ENCODE assay signal across 23 mouse cellular contexts in genomic region chr9:27276282-27276839, GRCm38 (mm10). TPM values are rescaled to one million over a fixed set of nuclear protein-coding genes. Genes with fewer than 3 reads are reported as not detected.
DNase-seq lines count a peak whose midpoint lies in the region; ATAC-seq and TF ChIP-seq lines count a peak whose summit lies in the region.
"Had no signal": no experiment of that assay in that cellular context is flagged by ENCODE, and none has a peak within 500 bp of the region (broad histone marks: within the 10 kb centered on the region; RNA-seq: fewer than 3 reads in every experiment).

No protein-coding gene starts in this region.

- no peak overlapping the region for H3K27ac ChIP-seq in hindbrain, embryonic 15.5 days (replicated peaks)
- H3K27ac ChIP-seq in hindbrain, postnatal 0 days: no peak overlapping the region
- H3K27ac ChIP-seq in neural tube, embryonic 14.5 days (ENCODE audit: low read depth, low read length): no peak overlapping the region
- H3K27ac ChIP-seq: embryonic facial prominence, embryonic 13.5 days; embryonic facial prominence, embryonic 15.5 days; forebrain, embryonic 10.5 days; forebrain, embryonic 12.5 days had no signal

- no peak for TF ChIP-seq CTCF in hindbrain, postnatal 0 days (IDR thresholded peaks at IDR 0.05; ENCODE audit: low read depth)

- H3K4me3 ChIP-seq in hindbrain, embryonic 15.5 days: no peak overlapping the region
- no peak overlapping the region for H3K4me3 ChIP-seq in hindbrain, postnatal 0 days (ENCODE audit: low read length)
- H3K4me3 ChIP-seq in neural tube, embryonic 14.5 days (ENCODE audit: low read depth, low read length): no peak overlapping the region
- H3K4me3 ChIP-seq: embryonic facial prominence, embryonic 13.5 days; embryonic facial prominence, embryonic 15.5 days; erythroblast, embryonic 14.5 days; forebrain, embryonic 10.5 days; forebrain, embryonic 12.5 days had no signal

- ATAC-seq in hindbrain, embryonic 15.5 days (ENCODE audit: low FRiP score, low read depth): peak; percentile 71; the same call in 1 of the 2 replicates
- ATAC-seq in hindbrain, postnatal 0 days: no peak
- ATAC-seq in neural tube, embryonic 14.5 days (ENCODE audit: low read depth): peak; percentile 61; the same call in 1 of the 2 replicates
- ATAC-seq: forebrain, embryonic 14.5 days; forebrain, embryonic 16.5 days had no signal

- H3K9ac ChIP-seq in hindbrain, embryonic 15.5 days: no peak overlapping the region
- no peak overlapping the region for H3K9ac ChIP-seq in hindbrain, postnatal 0 days (replicated peaks; ENCODE audit: low read length)
- no peak overlapping the region for H3K9ac ChIP-seq in neural tube, embryonic 14.5 days (replicated peaks; ENCODE audit: low read depth, low read length)
- H3K9ac ChIP-seq: embryonic facial prominence, embryonic 13.5 days; embryonic facial prominence, embryonic 15.5 days; forebrain, embryonic 12.5 days had no signal

- no peaks in the 10 kb centered on the region for H3K36me3 ChIP-seq in hindbrain, embryonic 15.5 days
- H3K36me3 ChIP-seq in hindbrain, postnatal 0 days (ENCODE audit: insufficient read depth, low read length): no peaks in the 10 kb centered on the region
- no peaks in the 10 kb centered on the region for H3K36me3 ChIP-seq in neural tube, embryonic 14.5 days (ENCODE audit: control insufficient read depth, insufficient read depth, low read length)
- H3K36me3 ChIP-seq: embryonic facial prominence, embryonic 13.5 days; embryonic facial prominence, embryonic 15.5 days; forebrain, embryonic 10.5 days; forebrain, embryonic 12.5 days had no signal

- 0 out of 2 replicates have a peak, but pooled peaks cover under 1% of the 10 kb centered on the region for H3K27me3 ChIP-seq in hindbrain, embryonic 15.5 days
- H3K27me3 ChIP-seq in hindbrain, postnatal 0 days (ENCODE audit: insufficient read depth, low read length): no peaks in the 10 kb centered on the region
- no peaks in the 10 kb centered on the region for H3K27me3 ChIP-seq in neural tube, embryonic 14.5 days (ENCODE audit: control insufficient read depth, insufficient read depth, low read length)
- H3K27me3 ChIP-seq: embryonic facial prominence, embryonic 13.5 days; embryonic facial prominence, embryonic 15.5 days; forebrain, embryonic 12.5 days had no signal

- no peak for DNase-seq in hindbrain, postnatal 0 days (ENCODE audit: low spot score)
- DNase-seq in neural tube, embryonic 10.5 days (ENCODE audit: extremely low spot score, low spot score): no peak
- no peak for DNase-seq in spleen, adult 12 weeks (ENCODE audit: low spot score)
- DNase-seq: adrenal gland, adult 2 months; adrenal gland, postnatal 10 days; adrenal gland, postnatal 25 days; cerebellum, adult 11 months; cerebellum, adult 18-20 months; cerebellum, adult 8-10 months; cerebellum, adult 9-11 months; cerebellum, postnatal 14 days; cerebellum, postnatal 36 days; embryo, embryonic 11 days had no signal

- WGBS in hindbrain, embryonic 15.5 days: 69% methylated on average over 8 of the region's 8 CpGs
- WGBS in hindbrain, postnatal 0 days: 71% methylated on average over 8 of the region's 8 CpGs
- whole genome bisulfite sequencing in neural tube, embryonic 14.5 days: 71% methylated on average over 8 of the region's 8 CpGs

- no peak overlapping the region for H3K4me2 ChIP-seq in hindbrain, embryonic 15.5 days
- H3K4me2 ChIP-seq in hindbrain, postnatal 0 days (ENCODE audit: low read depth, low read length): no peak overlapping the region
- H3K4me2 ChIP-seq in neural tube, embryonic 14.5 days (ENCODE audit: low read depth, low read length): no peak overlapping the region
- H3K4me2 ChIP-seq: embryonic facial prominence, embryonic 13.5 days; embryonic facial prominence, embryonic 15.5 days; forebrain, embryonic 12.5 days had no signal

- H3K4me1 ChIP-seq in hindbrain, embryonic 15.5 days (replicated peaks): no peaks in the 10 kb centered on the region
- no peaks in the 10 kb centered on the region for H3K4me1 ChIP-seq in hindbrain, postnatal 0 days (ENCODE audit: insufficient read depth, low read length)
- H3K4me1 ChIP-seq in neural tube, embryonic 14.5 days (ENCODE audit: control insufficient read depth, insufficient read depth, low read length): no peaks in the 10 kb centered on the region
- H3K4me1 ChIP-seq: embryonic facial prominence, embryonic 13.5 days; embryonic facial prominence, embryonic 15.5 days had no signal

- no peaks in the 10 kb centered on the region for H3K9me3 ChIP-seq in hindbrain, embryonic 15.5 days
- H3K9me3 ChIP-seq in hindbrain, postnatal 0 days (ENCODE audit: low read length): no peaks in the 10 kb centered on the region
- H3K9me3 ChIP-seq in neural tube, embryonic 14.5 days (ENCODE audit: control insufficient read depth, low read length): no peaks in the 10 kb centered on the region
- H3K9me3 ChIP-seq: embryonic facial prominence, embryonic 13.5 days; embryonic facial prominence, embryonic 15.5 days; forebrain, embryonic 10.5 days; forebrain, embryonic 12.5 days had no signal

RNA-seq across cellular contexts. Expression of gene Igsf9b, which starts 22.6 kb away (rescaled TPM):
- 23.2 and 25.4 TPM in 2 replicates for polyA plus RNA-seq in hindbrain, embryonic 15.5 days (2015; fragmentation: Nextera tagmentation; extraction: Ambion mirVana)
- 86.5 and 89.9 TPM in 2 replicates for total RNA-seq in hindbrain, postnatal 0 days (2014; rRNA removed)
- polyA plus RNA-seq in hindbrain, postnatal 0 days (2015; fragmentation: Nextera tagmentation; extraction: Ambion mirVana): 20.4 and 21.4 TPM in 2 replicates
- polyA plus RNA-seq in neural tube, embryonic 14.5 days (2014; fragmentation: Nextera tagmentation; extraction: Ambion mirVana): 15.3 and 19.1 TPM in 2 replicates
- total RNA-seq: MEL had no signal
- polyA plus RNA-seq: erythroblast, embryonic 14.5 days had no signal
